Mouse (Mus musculus) cortical plate, adult 2 months (tissue): ENCODE measurements around the gene Tekt1.

Experiments used
- CTCF ChIP-seq: fragments of 200-500 bp; IDR thresholded peaks from 2 replicates; pipeline ENCODE4 v1.5.1; 2011; ENCODE audit warnings: mild to moderate bottlenecking, control low read depth, low read length; ENCODE audit not compliant: insufficient read depth; ENCODE audit errors: extremely low read depth
- POLR2A ChIP-seq: fragments of 200-500 bp; IDR thresholded peaks from 2 replicates; pipeline ENCODE4 v1.6.1; 2011; ENCODE audit warnings: mild to moderate bottlenecking, low read length, control low read depth; ENCODE audit not compliant: insufficient read depth; ENCODE audit errors: extremely low read depth

- TF ChIP-seq CTCF (no peak), POLR2A (no peak)
These were observed 47.9 kb downstream of the Tekt1 start, which contains the start of gene Fbxo39 for GRCm38 (mm10) chr11:72314151-72314895.
